Mouse (Mus musculus) yolk sac, embryonic 10.5 days (tissue): ENCODE measurements around the gene Epha4.

ENCODE experiments used
- DNase-seq: peaks from one replicate; pipeline ENCODE4 v3.0.0-alpha.2; 2017; ENCODE audit warnings: low spot score

The Epha4 gene

GRCm38 (mm10) chr1:77512059-77512407 is 2.9 kb downstream of the Epha4 start:
- no peak for DNase-seq

- no peak for DNase-seq
Observed at GRCm38 (mm10) chr1:77511372-77512058, 3.4 kb downstream of the Epha4 start.

GRCm38 (mm10) chr1:77510623-77511022 is 4.3 kb downstream of the Epha4 start:
- no peak for DNase-seq

- no peak for DNase-seq
Observed at GRCm38 (mm10) chr1:77506856-77507200, 8.1 kb downstream of the Epha4 start.

GRCm38 (mm10) chr1:77506038-77506855 is 8.6 kb downstream of the Epha4 start:
- DNase-seq: no peak

GRCm38 (mm10) chr1:77505263-77505662 is 9.6 kb downstream of the Epha4 start:
- DNase-seq: no peak

GRCm38 (mm10) chr1:77504813-77505212 is 10.1 kb downstream of the Epha4 start:
- no peak for DNase-seq

GRCm38 (mm10) chr1:77503711-77504181 is 11.1 kb downstream of the Epha4 start:
- DNase-seq: no peak

- DNase-seq: peak; percentile 45
Observed at GRCm38 (mm10) chr1:77502554-77503119, 12.3 kb downstream of the Epha4 start.

- DNase-seq: no peak
Observed at GRCm38 (mm10) chr1:77501363-77501933, 13.4 kb downstream of the Epha4 start.

- DNase-seq: no peak
Observed at GRCm38 (mm10) chr1:77497506-77497905, 17.4 kb downstream of the Epha4 start.

- DNase-seq: peak; percentile 56
Observed at GRCm38 (mm10) chr1:77496468-77497181, 18.3 kb downstream of the Epha4 start.

- DNase-seq: no peak
Observed at GRCm38 (mm10) chr1:77495790-77496158, 19.1 kb downstream of the Epha4 start.

- DNase-seq: no peak
Observed at GRCm38 (mm10) chr1:77495030-77495789, 19.7 kb downstream of the Epha4 start.

- DNase-seq: no peak
Observed at GRCm38 (mm10) chr1:77493841-77494635, 20.9 kb downstream of the Epha4 start.

- no peak for DNase-seq
Observed at GRCm38 (mm10) chr1:77490166-77490565, 24.7 kb downstream of the Epha4 start.

- DNase-seq: no peak
Observed at GRCm38 (mm10) chr1:77489387-77489786, 25.5 kb downstream of the Epha4 start.

GRCm38 (mm10) chr1:77487856-77488462 is 26.9 kb downstream of the Epha4 start:
- no peak for DNase-seq

GRCm38 (mm10) chr1:77484766-77485596 is 29.9 kb downstream of the Epha4 start:
- DNase-seq: no peak
